Comparison of ENCODE assay signal across 23 mouse cellular contexts in genomic region chr13:112412251-112412650, GRCm38 (mm10).
"Had no signal": no experiment of that assay in that cellular context is flagged by ENCODE, and none has a peak within 500 bp of the region (broad histone marks: within the 10 kb centered on the region; RNA-seq: fewer than 3 reads in every experiment).

No protein-coding gene starts in this region.

- H3K4me3 ChIP-seq: kidney, embryonic 15.5 days; left cerebral cortex, adult 2 months; limb, embryonic 12.5 days; limb, embryonic 15.5 days; midbrain, embryonic 12.5 days; myocyte; neural tube, embryonic 13.5 days had no signal

- H3K4me2 ChIP-seq: kidney, embryonic 15.5 days; limb, embryonic 12.5 days; limb, embryonic 15.5 days; liver, embryonic 11.5 days; midbrain, embryonic 12.5 days; neural tube, embryonic 13.5 days had no signal

- DNase-seq: kidney, adult 11 months; kidney, adult 8-10 months; kidney, postnatal 10 days; kidney, postnatal 36 days; layer of hippocampus, postnatal 36 days; liver, postnatal 0 days; lung, postnatal 14 days; retina, postnatal 1 day; right cerebral cortex, postnatal 25 days; spleen, adult 18-20 months; thymus, adult 18-20 months; thymus, postnatal 36 days had no signal

- H3K27me3 ChIP-seq: kidney, embryonic 15.5 days; limb, embryonic 12.5 days; limb, embryonic 15.5 days; midbrain, embryonic 12.5 days; neural tube, embryonic 13.5 days had no signal

- ATAC-seq: liver, postnatal 0 days; midbrain, embryonic 16.5 days had no signal

- H3K27ac ChIP-seq: left cerebral cortex, adult 2 months; limb, embryonic 12.5 days; limb, embryonic 15.5 days; liver, embryonic 14.5 days; macrophage; midbrain, embryonic 12.5 days; neural tube, embryonic 13.5 days had no signal

- H3K9me3 ChIP-seq: kidney, embryonic 15.5 days; limb, embryonic 12.5 days; limb, embryonic 15.5 days; midbrain, embryonic 12.5 days; neural tube, embryonic 13.5 days had no signal

- H3K36me3 ChIP-seq: kidney, embryonic 15.5 days; limb, embryonic 12.5 days; limb, embryonic 15.5 days; midbrain, embryonic 12.5 days; neural tube, embryonic 13.5 days had no signal

- H3K9ac ChIP-seq: kidney, embryonic 15.5 days; limb, embryonic 12.5 days; limb, embryonic 15.5 days; liver, embryonic 14.5 days; liver, postnatal 0 days; midbrain, embryonic 12.5 days; neural tube, embryonic 13.5 days had no signal
